Mouse (Mus musculus) forebrain, embryonic 10.5 days (tissue): ENCODE measurements around the gene Zdhhc8. TPM values are rescaled to one million over a fixed set of nuclear protein-coding genes. Genes with fewer than 3 reads are reported as not detected.

Source experiments
- DNase-seq: peaks from one replicate; pipeline ENCODE4 v3.0.0-alpha.2; 2017; ENCODE audit warnings: low spot score; ENCODE audit errors: extremely low spot score
- H3K27ac ChIP-seq: fragments of 300-500 bp; sonication (generic); 2 replicates; pipeline ENCODE4 v1.5.1; 2016; ENCODE audit warnings: mild to moderate bottlenecking
- H3K27me3 ChIP-seq: fragments of 300-500 bp; sonication (generic); 2 replicates; pipeline ENCODE4 v1.6.1; 2016; ENCODE audit warnings: mild to moderate bottlenecking; ENCODE audit not compliant: poor library complexity, severe bottlenecking
- H3K36me3 ChIP-seq: fragments of 300-500 bp; sonication (generic); replicated peaks from 2 replicates; pipeline ENCODE4 v1.6.1; 2016; ENCODE audit warnings: mild to moderate bottlenecking, moderate library complexity
- H3K4me1 ChIP-seq: fragments of 300-500 bp; sonication (generic); 2 replicates; pipeline ENCODE4 v1.6.1; 2016
- H3K4me3 ChIP-seq: fragments of 300-500 bp; sonication (generic); 2 replicates; pipeline ENCODE4 v1.5.1; 2016; ENCODE audit warnings: mild to moderate bottlenecking, moderate library complexity
- H3K9me3 ChIP-seq: fragments of 300-500 bp; sonication (generic); 2 replicates; pipeline ENCODE4 v1.6.1; 2016; ENCODE audit warnings: mild to moderate bottlenecking, moderate library complexity
- WGBS: fragments of 180-500 bp; shearing (Covaris S2); methylation state at CpG from one replicate; pipeline ENCODE4 v1.1.7; 2016; 5-methylcytosine and 5-hydroxymethylcytosine counted together
- polyA plus RNA-seq: library from polyadenylated mRNA; unstranded; fragments of >200 nt; fragmentation: Nextera tagmentation; extraction: Ambion mirVana; gene quantifications from 2 replicates; pipeline ENCODE4 v1.2.1, GENCODE M21; 2016

The Zdhhc8 gene
- polyA plus RNA-seq = 9.7 and 10.5 TPM in 2 replicates

DNA sequence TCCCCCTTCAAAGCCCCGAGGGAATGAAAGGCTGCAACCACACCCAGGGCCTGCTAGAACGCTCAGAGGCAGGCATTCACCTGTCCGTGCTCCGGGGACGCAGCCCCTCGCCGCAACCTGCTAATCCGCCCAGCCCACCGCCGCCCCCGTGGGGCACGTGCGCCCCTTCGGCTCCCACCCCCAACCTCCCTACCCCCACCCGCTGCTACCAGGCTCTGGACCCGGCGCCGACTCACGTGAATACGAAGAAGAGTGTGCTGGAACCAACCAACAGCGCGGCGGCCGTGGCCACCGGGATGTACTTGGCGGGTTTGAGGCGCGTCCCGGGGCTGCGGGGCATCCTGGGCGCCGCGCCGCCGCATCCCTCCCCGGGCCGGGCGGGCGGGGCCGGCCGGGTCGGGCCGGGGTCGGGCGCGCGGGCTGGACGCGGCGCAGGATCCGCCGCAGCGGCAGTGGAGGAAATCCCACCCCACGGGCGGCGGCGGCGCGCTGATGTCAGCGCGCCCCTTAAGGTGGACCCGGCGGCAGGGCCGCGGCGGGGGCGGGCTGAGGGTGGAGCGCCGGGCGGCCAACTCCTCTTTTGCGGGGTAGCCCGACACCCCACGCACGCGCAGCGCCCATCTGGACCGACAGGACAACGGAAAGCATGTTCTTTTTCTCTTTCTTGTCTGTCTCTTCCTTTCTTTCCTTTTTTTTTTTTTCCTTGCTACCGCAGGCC is at the start of gene Zdhhc8:
Gene Zdhhc8 (minus strand): TSS at position 466 of the 718 bp plus-strand sequence.
- H3K4me3 ChIP-seq = peak within 1 kb of the TSS; percentile 92
- WGBS = under 1% methylated on average over 62 of the region's 79 CpGs
- peak within 1 kb of the TSS; percentile 91 for H3K27ac ChIP-seq
- no peaks in the 10 kb centered on the region for H3K27me3 ChIP-seq
- no peaks in the 10 kb centered on the region for H3K9me3 ChIP-seq
- H3K4me1 ChIP-seq = peaks cover 35% of the 10 kb centered on the region
- DNase-seq = peak; percentile 56
- peaks cover 44% of the 10 kb centered on the region for H3K36me3 ChIP-seq

DNA sequence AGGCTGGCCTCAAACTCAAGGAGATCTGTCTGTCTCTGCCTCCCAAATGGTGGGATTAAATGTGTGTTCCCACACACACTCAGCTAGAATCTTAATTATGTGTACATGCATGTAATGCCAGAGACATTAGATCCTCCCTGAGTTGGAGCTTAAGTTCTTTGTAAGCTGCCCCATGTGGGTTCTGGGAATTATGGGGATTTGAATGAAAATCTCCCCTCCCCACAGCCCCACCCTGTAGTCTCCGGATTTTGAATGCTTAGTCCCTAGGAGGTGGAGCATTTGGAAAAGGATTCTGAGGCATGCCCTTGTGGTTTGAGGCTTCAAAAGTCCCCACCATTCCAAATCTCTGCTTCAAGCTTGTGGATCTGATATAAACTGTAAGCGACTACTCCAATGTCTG is 40.2 kb upstream of the Zdhhc8 start:
- DNase-seq = no peak
- Histone ChIP-seq H3K27ac (no peak overlapping the region), H3K4me1 (no peaks in the 10 kb centered on the region), H3K4me3 (no peak overlapping the region), H3K9me3 (no peaks in the 10 kb centered on the region), H3K27me3 (no peaks in the 10 kb centered on the region), H3K36me3 (peaks cover 99% of the 10 kb centered on the region)
- WGBS = 82% methylated on average over 2 of the region's 2 CpGs

DNA sequence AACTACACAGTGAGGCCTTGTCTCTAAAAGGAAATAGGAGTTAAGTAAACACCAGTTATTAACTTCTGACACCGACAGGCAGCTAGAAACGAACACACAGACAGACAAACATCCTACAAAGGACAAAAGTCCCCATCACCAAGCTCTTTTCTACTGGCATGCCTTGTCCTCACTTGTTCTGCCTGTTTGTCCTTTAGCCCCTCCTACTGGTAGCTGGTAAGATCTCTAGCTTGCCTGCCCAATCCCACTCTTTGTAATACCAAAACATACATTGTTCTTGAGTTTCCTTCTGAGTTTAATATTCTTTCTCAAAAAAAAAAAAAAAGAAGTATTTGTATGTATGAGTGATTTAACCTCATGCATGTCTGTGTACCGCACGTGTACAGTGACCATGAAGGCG is 33.2 kb upstream of the Zdhhc8 start:
- H3K27me3 ChIP-seq = no peaks in the 10 kb centered on the region
- H3K4me3 ChIP-seq = no peak overlapping the region
- no peak overlapping the region for H3K27ac ChIP-seq
- peaks cover 98% of the 10 kb centered on the region for H3K36me3 ChIP-seq
- WGBS = 89% methylated on average over 5 of the region's 5 CpGs
- H3K4me1 ChIP-seq = no peaks in the 10 kb centered on the region
- no peak for DNase-seq
- H3K9me3 ChIP-seq = no peaks in the 10 kb centered on the region

DNA sequence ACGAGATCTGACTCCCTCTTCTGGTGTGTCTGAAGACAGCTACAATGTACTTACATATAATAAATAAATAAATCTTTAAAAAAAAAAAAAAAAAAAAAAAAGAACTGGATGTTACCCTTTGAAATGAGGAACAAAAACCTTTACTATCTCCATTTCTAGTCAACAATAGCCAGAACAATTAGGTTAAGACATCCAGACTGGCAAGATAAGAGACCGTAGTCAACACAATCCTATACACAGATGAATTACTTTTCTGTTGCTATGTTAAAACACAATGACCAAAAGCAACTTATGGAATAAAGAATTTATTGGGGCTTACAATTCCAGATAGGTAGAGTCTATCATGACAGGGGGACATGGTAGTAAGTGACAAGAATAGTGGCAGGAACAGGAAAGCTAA is 30.1 kb upstream of the Zdhhc8 start:
- no peak overlapping the region for H3K4me3 ChIP-seq
- no peaks in the 10 kb centered on the region for H3K27me3 ChIP-seq
- no peak overlapping the region for H3K27ac ChIP-seq
- no peaks in the 10 kb centered on the region for H3K4me1 ChIP-seq
- H3K9me3 ChIP-seq = no peaks in the 10 kb centered on the region
- no peak for DNase-seq
- WGBS = 82% methylated on average over 2 of the region's 2 CpGs
- peaks cover 98% of the 10 kb centered on the region for H3K36me3 ChIP-seq

DNA sequence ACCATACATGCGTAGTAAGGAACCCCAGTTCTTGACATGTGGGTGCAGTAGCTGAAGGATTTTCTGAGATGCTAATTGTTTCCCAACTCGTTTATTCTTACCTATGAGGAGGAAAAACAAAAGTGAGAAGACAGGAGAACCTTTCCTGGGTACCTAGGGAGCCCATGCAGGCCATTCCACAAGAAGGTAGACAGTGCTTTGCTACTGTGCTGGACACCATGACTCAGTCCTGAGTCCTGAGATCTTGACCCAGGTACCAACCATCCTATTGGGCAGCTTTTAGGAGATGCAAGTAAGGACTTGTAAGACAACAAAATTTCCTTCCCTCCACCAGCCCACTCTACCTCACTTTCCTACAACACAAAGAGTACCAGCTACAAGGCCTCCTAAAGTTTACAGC is 23.3 kb upstream of the Zdhhc8 start, which contains the start of gene Gm49776:
Gene Gm49776 (minus strand): TSS at position 101 of the 400 bp plus-strand sequence.
- H3K27ac ChIP-seq = no peak within 1 kb of the TSS
- no peaks in the 10 kb centered on the region for H3K4me1 ChIP-seq
- H3K27me3 ChIP-seq = no peaks in the 10 kb centered on the region
- H3K9me3 ChIP-seq = no peaks in the 10 kb centered on the region
- DNase-seq = no peak
- no peak within 1 kb of the TSS for H3K4me3 ChIP-seq
- H3K36me3 ChIP-seq = peaks cover 98% of the 10 kb centered on the region
- WGBS = 98% methylated on average over 2 of the region's 2 CpGs

DNA sequence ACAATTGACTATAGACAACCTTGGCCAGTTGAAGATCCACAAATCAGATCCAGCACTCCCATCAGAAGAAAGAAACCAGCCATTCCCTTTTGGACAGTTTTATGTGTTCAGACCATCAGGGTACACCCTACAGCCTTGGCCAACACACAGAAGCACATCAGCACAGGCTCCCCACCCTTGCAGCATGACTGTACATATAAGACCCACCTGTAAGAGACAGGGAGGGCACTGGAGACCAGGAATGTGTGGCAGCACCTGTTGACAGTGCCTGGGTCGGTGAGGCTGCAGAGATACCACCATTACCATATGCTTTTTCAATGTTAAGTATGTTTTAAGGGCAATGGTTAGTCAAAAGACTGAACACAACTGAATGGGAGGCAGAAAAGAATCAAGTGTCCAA is 18.9 kb upstream of the Zdhhc8 start:
- peaks cover 90% of the 10 kb centered on the region for H3K36me3 ChIP-seq
- H3K4me3 ChIP-seq = no peak overlapping the region
- DNase-seq = no peak
- H3K4me1 ChIP-seq = peaks cover 29% of the 10 kb centered on the region
- H3K9me3 ChIP-seq = no peaks in the 10 kb centered on the region
- WGBS = 91% methylated on average over 1 of the region's 1 CpGs
- H3K27ac ChIP-seq = no peak overlapping the region
- H3K27me3 ChIP-seq = no peaks in the 10 kb centered on the region

DNA sequence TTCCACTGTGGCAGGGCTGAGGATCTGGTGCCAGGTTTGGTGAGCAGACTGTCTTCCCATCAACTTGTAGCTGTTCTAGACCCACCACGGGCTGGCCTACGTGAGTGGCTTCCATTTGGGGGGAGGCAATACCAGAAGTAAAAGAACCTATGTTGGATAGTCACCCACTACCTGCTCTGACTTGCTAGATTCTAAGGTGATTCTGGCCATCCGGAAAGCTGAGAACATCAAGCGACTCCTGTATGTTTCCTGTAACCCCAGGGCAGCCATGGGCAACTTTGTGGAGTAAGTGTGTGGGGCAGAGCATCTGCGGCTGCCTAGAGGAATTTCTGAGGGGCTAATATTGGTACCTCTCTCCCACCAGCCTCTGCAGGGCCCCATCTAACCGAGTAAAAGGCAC is 17.8 kb upstream of the Zdhhc8 start:
- Histone ChIP-seq H3K4me1 (peaks cover 29% of the 10 kb centered on the region), H3K36me3 (peaks cover 80% of the 10 kb centered on the region), H3K27ac (no peak overlapping the region), H3K27me3 (no peaks in the 10 kb centered on the region), H3K9me3 (no peaks in the 10 kb centered on the region), H3K4me3 (no peak overlapping the region)
- DNase-seq = no peak
- WGBS = 89% methylated on average over 6 of the region's 6 CpGs

DNA sequence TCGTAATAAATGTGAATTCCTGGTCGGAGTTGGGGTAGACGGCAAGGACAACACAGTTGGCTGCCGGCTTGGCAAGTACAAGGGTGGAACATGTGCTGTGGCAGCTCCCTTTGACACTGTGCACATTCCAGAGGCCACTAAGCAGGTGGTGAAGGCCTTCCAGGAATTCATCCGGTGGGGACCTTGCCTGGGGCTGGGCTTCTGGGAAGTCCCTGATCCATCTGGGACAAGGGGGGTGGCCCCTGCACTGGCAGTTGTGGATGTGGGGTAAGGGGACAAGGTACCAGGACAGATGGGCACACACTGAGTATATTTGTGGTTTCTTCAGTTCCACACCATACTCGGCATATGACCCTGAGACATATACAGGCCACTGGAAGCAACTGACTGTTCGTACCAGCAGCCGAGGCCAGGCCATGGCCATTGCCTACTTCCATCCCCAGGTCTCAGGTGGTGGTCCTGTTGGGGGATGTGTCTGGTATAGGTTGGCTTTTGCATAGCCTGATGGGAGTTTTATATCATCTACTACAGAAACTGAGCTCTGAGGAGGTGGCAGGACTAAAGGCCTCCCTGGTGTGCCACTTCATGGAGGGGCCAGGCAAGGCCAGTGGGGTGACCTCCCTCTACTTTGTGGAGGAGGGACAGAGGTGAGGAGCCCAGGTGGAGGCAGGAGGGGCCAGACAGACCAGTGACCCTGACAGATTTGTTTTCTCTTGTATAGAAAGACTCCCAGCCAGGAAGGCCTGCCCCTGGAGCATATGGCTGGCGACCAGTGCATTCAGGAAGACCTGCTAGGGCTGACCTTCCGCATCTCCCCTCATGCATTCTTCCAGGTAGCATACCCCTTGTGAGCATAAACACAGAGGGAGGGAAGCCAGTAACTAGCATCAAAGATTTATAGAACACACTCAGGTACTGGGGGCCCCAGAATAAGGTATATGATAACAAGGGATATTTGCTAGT is 16.2 kb upstream of the Zdhhc8 start:
- WGBS = 79% methylated on average over 10 of the region's 10 CpGs
- DNase-seq = no peak
- Histone ChIP-seq H3K36me3 (peaks cover 76% of the 10 kb centered on the region), H3K4me1 (peaks cover 41% of the 10 kb centered on the region), H3K4me3 (peak overlapping the region; percentile 93), H3K9me3 (no peaks in the 10 kb centered on the region), H3K27me3 (no peaks in the 10 kb centered on the region), H3K27ac (peak overlapping the region; percentile 99; the same call in 1 of the 2 replicates)

DNA sequence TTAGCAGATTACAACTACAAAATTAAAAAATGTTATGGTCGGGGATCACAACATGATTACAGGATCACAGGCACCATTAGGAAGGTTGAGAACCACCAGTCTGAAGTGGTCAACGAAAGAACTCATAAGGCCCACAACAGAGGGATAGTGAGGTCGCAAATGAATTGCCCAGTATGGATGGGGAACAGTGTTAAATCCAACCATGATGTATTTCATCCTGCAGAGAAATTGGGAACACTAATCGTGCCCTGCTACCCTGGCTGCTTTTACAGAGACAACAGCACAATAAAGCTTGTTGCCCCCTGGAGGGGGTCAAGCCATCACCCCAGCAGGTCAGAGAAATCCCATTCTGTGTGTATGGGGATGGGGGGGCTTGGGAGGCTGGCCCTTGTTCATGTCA is 15.3 kb upstream of the Zdhhc8 start:
- H3K9me3 ChIP-seq = no peaks in the 10 kb centered on the region
- H3K36me3 ChIP-seq = peaks cover 76% of the 10 kb centered on the region
- peak overlapping the region; percentile 93 for H3K4me3 ChIP-seq
- DNase-seq = no peak
- no peaks in the 10 kb centered on the region for H3K27me3 ChIP-seq
- H3K4me1 ChIP-seq = peaks cover 49% of the 10 kb centered on the region
- peak overlapping the region; percentile 99 for H3K27ac ChIP-seq
- 66% methylated on average over 4 of the region's 4 CpGs for WGBS

DNA sequence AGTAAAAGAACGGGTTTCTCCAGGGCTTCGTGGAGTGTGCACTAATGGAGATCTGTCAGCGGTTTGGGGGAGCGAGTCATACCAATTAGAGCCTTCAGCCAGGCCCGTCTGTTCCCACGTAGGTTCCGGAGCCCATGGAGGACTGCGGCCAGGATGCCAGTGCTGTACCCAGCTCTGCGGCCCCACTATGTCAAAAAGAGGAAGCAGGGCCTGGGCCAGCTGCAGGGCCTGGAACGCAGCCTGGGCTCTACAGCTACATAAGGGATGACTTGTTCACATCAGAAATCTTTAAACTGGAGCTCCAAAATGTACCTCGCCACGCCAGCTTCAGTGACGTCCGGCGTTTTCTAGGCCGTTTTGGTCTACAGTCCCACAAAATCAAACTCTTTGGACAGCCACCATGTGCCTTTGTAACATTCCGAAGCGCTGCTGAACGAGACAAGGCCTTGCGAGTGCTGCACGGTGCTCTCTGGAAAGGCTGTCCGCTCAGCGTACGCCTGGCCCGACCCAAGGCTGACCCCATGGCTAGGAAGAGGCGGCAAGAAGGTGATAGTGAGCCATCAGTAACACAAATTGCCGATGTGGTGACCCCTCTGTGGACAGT is 14.5 kb upstream of the Zdhhc8 start:
- peaks cover 76% of the 10 kb centered on the region for H3K36me3 ChIP-seq
- peak overlapping the region; percentile 99 for H3K27ac ChIP-seq
- no peaks in the 10 kb centered on the region for H3K27me3 ChIP-seq
- 13% methylated on average over 27 of the region's 27 CpGs for WGBS
- H3K9me3 ChIP-seq = no peaks in the 10 kb centered on the region
- peak; percentile 57 for DNase-seq
- H3K4me1 ChIP-seq = peaks cover 49% of the 10 kb centered on the region
- peak overlapping the region; percentile 93 for H3K4me3 ChIP-seq

DNA sequence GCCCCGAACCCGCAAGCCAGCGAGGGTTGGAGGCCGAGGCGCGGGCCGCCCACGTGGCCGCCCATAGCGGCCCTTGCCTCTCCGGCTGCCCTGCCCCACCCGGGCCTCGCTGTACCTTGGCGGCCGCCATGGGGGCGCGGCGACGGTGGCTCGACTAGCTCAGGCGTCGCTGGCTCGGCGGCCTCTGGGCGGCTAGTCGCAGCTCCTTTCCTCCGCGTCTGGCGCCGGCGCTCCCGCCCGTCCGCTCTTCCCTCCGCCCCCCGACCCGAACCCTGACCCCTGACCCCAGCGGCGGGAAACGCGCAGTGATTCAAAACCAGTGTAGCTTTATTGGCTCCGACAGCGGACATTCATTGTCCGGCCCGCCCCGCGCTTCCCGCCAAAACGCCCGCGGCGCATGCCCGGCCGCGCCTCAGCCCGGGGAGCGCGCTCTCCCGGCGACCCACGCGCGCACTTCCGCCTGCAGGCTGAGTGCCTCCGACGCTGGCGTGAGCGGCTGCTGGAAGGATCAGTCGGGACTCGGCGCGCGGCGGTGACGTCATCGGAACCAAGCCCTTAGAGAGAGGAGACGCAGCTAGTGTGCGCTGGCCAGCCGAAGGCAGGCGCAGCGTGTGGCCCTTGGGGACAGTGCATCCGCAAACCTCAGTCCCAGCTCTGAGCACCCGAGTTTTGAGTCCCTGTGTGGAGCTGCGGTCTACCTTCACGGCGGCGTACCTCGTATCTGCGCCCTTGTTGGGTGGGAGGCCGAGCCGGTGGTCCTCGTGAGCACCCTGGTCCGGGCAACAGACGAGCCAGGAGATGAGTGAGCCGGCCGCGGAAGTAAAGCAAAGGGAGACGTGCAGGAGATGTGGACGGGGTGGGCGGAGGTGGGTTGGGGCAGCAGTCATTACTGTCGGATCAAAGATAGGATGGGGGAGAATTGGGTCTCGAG is 13.8 kb upstream of the Zdhhc8 start, which contains the start of the genes Trmt2a and Ranbp1:
Gene Trmt2a (plus strand): TSS at position 247 of the 931 bp plus-strand sequence.
Gene Ranbp1 (minus strand): TSS at position 300 of the 931 bp plus-strand sequence.
- H3K27ac ChIP-seq = peak within 1 kb of the TSS; percentile 99
- H3K36me3 ChIP-seq = peaks cover 76% of the 10 kb centered on the region
- peak within 1 kb of the TSS; percentile 93 for H3K4me3 ChIP-seq
- no peaks in the 10 kb centered on the region for H3K27me3 ChIP-seq
- under 1% methylated on average over 102 of the region's 102 CpGs for WGBS
- peak; percentile 99 for DNase-seq
- no peaks in the 10 kb centered on the region for H3K9me3 ChIP-seq
- H3K4me1 ChIP-seq = peaks cover 49% of the 10 kb centered on the region
